Mouse (Mus musculus) testis, adult 2 months (tissue): ENCODE data around the gene Polrmt. TPM values are rescaled to one million over a fixed set of nuclear protein-coding genes. Genes with fewer than 3 reads are reported as not detected.

Experiments used
- H3K27ac ChIP-seq: fragments of 200-500 bp; 2 replicates; pipeline ENCODE4 v1.5.1; 2012; ENCODE audit warnings: low read depth, low read length; ENCODE audit not compliant: control insufficient read depth, insufficient read depth
- H3K27me3 ChIP-seq: fragments of 200-500 bp; 2 replicates; pipeline ENCODE4 v1.6.1; 2012; ENCODE audit warnings: mild to moderate bottlenecking, low read length, moderate library complexity; ENCODE audit not compliant: control insufficient read depth, insufficient read depth
- H3K36me3 ChIP-seq: fragments of 200-500 bp; 2 replicates; pipeline ENCODE4 v1.6.1; 2012; ENCODE audit warnings: mild to moderate bottlenecking, low read length; ENCODE audit not compliant: control insufficient read depth, insufficient read depth
- H3K4me1 ChIP-seq: fragments of 200-500 bp; 2 replicates; pipeline ENCODE4 v1.6.1; 2012; ENCODE audit warnings: low read length; ENCODE audit not compliant: control insufficient read depth, insufficient read depth
- H3K4me3 ChIP-seq: fragments of 200-500 bp; 2 replicates; pipeline ENCODE4 v1.5.1; 2012; ENCODE audit warnings: low read depth, mild to moderate bottlenecking, low read length, moderate library complexity, mixed read lengths; ENCODE audit not compliant: control insufficient read depth
- CTCF ChIP-seq: fragments of 200-500 bp; IDR thresholded peaks from 2 replicates; pipeline ENCODE4 v1.5.1; 2012; ENCODE audit warnings: low read depth, mild to moderate bottlenecking, inconsistent platforms, low read length, moderate library complexity; ENCODE audit not compliant: control insufficient read depth, insufficient read depth, insufficient replicate concordance
- POLR2A ChIP-seq: fragments of 200-500 bp; IDR thresholded peaks from 2 replicates; pipeline ENCODE4 v1.6.1; 2012; ENCODE audit warnings: low read depth, mild to moderate bottlenecking, inconsistent platforms, low read length, moderate library complexity; ENCODE audit not compliant: control insufficient read depth
- polyA plus RNA-seq: library from polyadenylated mRNA; depleted of rRNA; stranded (reverse); fragments of >200 nt; gene quantifications from 2 replicates; pipeline ENCODE4 v1.2.3, GENCODE M21; 2012

Gene Polrmt
- polyA plus RNA-seq, 1 experiment: 30.6 TPM

GRCm38 (mm10) chr10:79779784-79780663 lies 33.6 kb upstream of the Polrmt start:
- TF ChIP-seq POLR2A (no peak), CTCF (peak; percentile 92)
- Histone ChIP-seq H3K4me1 (peaks cover 29% of the 10 kb centered on the region), H3K4me3 (peak overlapping the region; percentile 73), H3K27me3 (no peaks in the 10 kb centered on the region), H3K36me3 (no peaks in the 10 kb centered on the region), H3K27ac (peak overlapping the region; percentile 3)

GRCm38 (mm10) chr10:79779193-79779592 lies 32.8 kb upstream of the Polrmt start:
- no peaks in the 10 kb centered on the region for H3K36me3 ChIP-seq
- no peak overlapping the region for H3K27ac ChIP-seq
- H3K4me3 ChIP-seq: no peak overlapping the region
- H3K4me1 ChIP-seq: peaks cover 32% of the 10 kb centered on the region
- H3K27me3 ChIP-seq: no peaks in the 10 kb centered on the region
- TF ChIP-seq CTCF (no peak), POLR2A (no peak)

DNA sequence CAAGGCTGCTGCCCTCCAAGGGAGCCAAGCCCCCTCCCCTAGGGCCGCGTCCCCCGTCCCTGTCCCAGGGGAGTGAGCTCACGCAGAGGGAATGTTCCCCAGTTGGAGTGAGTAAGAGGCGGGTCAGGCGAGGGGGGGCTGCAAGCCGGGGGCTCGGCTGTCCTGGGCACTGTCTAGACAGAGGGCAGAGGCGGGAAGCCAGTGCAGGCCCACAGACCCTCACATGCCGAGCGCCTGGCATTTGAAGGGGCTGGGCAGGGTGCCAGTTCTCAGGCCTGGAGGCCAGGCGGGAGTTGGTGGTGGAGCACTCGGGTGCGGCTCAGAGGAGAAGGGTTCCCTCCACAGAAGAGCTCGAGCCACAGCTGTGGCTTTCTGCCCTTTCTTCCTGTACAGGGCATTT lies 31.6 kb upstream of the Polrmt start:
- no peak overlapping the region for H3K27ac ChIP-seq
- no peaks in the 10 kb centered on the region for H3K27me3 ChIP-seq
- H3K36me3 ChIP-seq: no peaks in the 10 kb centered on the region
- H3K4me1 ChIP-seq: peaks cover 34% of the 10 kb centered on the region
- H3K4me3 ChIP-seq: no peak overlapping the region; the same call in 1 of the 2 replicates
- TF ChIP-seq POLR2A (no peak), CTCF (no peak)

GRCm38 (mm10) chr10:79777103-79777531 lies 30.7 kb upstream of the Polrmt start, which contains the start of gene Fstl3:
Gene Fstl3 (plus strand): TSS chr10:79777272.
- Histone ChIP-seq H3K36me3 (no peaks in the 10 kb centered on the region), H3K4me1 (peaks cover 35% of the 10 kb centered on the region), H3K27ac (no peak within 1 kb of the TSS), H3K27me3 (no peaks in the 10 kb centered on the region), H3K4me3 (peak within 1 kb of the TSS; percentile 59)
- no peak for TF ChIP-seq POLR2A
- no peak for TF ChIP-seq CTCF

DNA sequence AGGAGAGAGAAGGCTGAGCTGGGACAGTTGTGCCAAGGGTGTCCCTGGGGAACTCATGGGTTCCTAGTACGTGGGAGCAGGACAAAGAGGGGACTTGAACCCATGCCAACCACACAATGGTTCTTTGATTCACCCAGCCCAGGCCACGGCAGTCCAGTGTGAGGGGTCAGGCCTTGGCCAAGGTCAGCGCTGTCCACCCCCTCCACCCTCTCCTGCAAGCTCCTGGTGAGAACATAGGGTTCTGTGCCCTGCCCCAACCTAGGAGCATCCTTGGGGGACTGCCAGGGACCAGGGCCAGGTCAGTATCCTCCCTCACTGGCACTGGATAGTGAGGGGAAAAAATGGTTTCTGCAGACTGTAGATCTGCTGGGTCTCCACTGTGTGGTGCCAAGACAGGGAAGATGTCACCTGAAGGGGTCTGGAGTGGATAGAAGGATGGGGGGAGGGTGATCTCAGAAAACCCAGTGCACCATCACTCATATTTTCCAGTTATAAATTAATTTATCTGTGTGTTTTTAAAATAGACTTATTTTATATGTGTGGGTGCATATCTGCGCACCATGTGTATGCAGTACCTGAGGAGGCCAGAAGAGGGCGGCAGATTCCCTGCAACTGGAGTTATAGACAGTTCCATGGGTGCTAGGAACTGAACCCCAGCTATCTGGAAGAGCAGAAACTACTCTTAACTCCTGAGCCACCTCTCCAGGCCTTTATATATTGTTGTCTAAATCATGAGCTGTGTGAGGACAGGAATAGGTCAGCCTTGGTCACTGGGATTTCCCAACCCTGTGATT lies 28.3 kb upstream of the Polrmt start:
- TF ChIP-seq CTCF (peak; percentile 71; the same call in 1 of the 2 replicates), POLR2A (no peak)
- H3K4me3 ChIP-seq: no peak overlapping the region
- peaks cover 22% of the 10 kb centered on the region for H3K4me1 ChIP-seq
- no peak overlapping the region for H3K27ac ChIP-seq
- no peaks in the 10 kb centered on the region for H3K27me3 ChIP-seq
- H3K36me3 ChIP-seq: no peaks in the 10 kb centered on the region

DNA sequence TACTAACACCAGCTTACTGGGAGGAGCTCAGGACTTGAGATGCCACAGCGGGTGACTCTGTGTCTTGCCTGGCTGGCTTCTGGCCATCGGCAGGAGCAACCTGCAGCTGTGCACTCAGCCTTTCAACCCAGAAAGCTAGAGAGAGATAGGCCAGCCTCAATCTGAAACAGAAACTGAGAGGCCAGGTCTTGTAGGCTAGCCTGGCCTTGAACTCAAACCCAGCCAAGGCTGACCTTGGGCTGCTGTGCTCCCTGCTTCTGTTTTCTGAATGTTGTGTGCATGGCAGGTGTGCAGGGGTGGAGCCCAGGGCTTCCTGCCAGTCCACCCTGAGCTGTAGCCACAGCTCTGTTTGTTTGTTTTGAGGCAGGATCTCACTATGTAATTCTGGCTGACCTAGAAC lies 26.8 kb upstream of the Polrmt start:
- peaks cover 21% of the 10 kb centered on the region for H3K4me1 ChIP-seq
- H3K36me3 ChIP-seq: no peaks in the 10 kb centered on the region
- H3K27me3 ChIP-seq: no peaks in the 10 kb centered on the region
- no peak for TF ChIP-seq CTCF
- TF ChIP-seq POLR2A: no peak
- H3K27ac ChIP-seq: peak overlapping the region; percentile 37; the same call in 1 of the 2 replicates
- no peak overlapping the region for H3K4me3 ChIP-seq

DNA sequence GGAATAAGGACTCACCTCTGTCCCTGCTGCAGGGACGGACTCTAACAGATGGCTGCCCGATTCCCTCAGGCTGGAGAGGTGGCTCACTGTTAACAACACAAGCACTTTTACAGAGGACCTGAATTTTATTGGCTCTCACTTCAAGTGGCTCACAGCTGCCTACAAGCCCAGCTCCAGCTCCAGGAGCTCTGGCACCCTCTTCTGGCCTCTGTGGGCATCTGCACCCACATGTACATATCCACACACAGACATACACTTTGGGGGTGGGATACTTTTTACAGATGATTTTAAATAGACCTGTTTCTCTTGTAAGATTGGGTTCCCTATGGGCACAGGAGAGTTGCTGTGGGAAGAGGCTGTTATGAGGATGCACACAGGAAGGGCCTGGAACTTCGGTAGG lies 25.9 kb upstream of the Polrmt start:
- H3K36me3 ChIP-seq: no peaks in the 10 kb centered on the region
- no peak overlapping the region for H3K4me3 ChIP-seq
- TF ChIP-seq CTCF (peak; percentile 23; the same call in 1 of the 2 replicates), POLR2A (no peak)
- peaks cover 16% of the 10 kb centered on the region for H3K4me1 ChIP-seq
- H3K27me3 ChIP-seq: no peaks in the 10 kb centered on the region
- H3K27ac ChIP-seq: no peak overlapping the region
